Mouse (Mus musculus): Measurements from ENCODE around the gene Xrcc1.

Gene Xrcc1

DNA sequence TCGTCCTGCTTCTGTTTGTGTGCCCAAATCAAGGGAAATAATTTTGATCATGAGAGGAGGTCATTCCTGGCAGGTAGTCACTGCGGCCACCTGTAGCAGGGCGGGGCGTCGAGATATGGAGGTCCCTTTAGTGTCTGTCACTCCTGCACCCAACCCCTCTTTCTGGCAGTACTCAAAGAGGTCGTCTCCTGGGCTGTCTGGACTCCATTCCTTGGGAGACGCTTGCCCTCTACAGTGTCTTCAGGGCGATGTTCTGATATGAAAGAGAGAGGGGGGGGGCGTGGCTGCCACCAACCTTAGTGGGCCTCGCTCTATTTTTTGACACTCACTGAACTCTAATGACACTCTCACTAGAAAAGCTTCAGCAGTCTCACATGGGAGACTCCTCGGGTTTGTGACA is 16.5 kb upstream of the Xrcc1 start:
- DNase-seq (ENCODE audit: low spot score) = no peak

DNA sequence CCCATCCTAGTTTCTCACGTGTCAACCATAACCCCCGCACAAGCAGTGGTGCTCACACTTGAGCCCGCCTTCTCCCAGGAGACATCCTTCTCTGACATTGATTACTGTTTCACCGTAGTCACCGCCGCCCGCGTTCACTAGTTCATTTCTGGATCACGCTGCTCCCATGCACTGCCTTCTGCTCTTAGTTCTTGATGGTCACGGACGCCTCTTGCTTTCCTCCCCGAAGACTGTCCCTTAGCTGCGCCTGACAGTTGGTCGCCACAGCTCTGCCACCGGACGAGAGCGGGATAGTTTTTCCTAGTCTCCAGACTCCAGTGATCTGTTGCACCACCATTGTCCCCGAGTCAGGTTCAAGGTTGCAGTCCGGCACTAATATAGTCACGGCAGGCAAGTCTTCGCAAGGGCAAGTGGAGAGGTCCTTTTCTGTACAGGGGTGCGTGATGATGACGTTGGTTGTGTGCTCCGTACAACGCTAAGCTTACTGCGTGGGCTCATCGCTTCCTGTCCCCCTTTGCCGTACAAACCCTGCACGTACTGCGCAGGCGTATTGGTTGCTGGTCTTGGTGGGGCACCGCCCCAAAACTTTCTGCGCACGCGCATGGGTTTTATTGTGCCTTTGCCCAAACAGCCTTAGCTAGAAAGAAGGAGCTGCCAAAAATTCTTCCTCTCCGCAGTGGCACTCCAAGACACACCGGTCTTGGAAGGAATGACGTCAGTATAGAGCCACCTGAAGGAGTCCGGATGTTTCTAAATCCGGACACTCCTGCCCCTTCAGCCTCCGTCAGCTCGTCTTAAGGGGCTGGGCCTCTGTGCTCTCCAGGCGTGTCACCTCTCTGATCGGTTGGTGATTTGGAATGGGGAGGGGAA is 15.8 kb upstream of the Xrcc1 start, which contains the start of gene Irgq:
Gene Irgq (plus strand): TSS at position 628 of the 870 bp plus-strand sequence.
- DNase-seq (ENCODE audit: low spot score) = peak; percentile 98

GRCm38 (mm10) chr7:24531211-24531971 is 14.7 kb upstream of the Xrcc1 start:
- DNase-seq (ENCODE audit: low spot score) = no peak

- DNase-seq (ENCODE audit: low spot score) = no peak
Measured at GRCm38 (mm10) chr7:24533031-24533571, 13.0 kb upstream of the Xrcc1 start.

- no peak for DNase-seq (ENCODE audit: low spot score)
Measured at GRCm38 (mm10) chr7:24533806-24534205, 12.3 kb upstream of the Xrcc1 start.

- DNase-seq (ENCODE audit: low spot score) = no peak
Measured at GRCm38 (mm10) chr7:24534301-24534700, 11.8 kb upstream of the Xrcc1 start.

GRCm38 (mm10) chr7:24537081-24537480 is 9.0 kb upstream of the Xrcc1 start:
- DNase-seq (ENCODE audit: low spot score) = no peak

DNA sequence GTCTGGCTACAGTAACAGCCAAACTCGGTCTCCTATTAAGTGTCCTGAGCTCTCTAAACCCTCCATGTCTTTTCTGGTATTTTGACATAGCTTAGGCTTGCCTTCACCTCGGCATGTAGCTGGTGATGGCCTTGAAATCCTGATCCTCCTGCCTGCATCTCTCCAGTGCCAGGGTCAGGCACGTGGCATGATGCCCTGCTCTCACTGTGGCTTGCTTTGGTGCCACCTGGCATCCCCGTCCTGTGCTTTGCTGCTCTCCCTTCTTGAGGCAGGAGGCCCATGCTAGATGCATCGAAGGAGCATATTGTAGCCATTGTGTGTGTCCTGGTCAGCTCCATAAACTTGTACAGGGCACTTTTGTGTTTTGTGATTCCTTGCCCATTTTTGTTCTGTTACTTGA is 8.5 kb upstream of the Xrcc1 start:
- DNase-seq (ENCODE audit: low spot score) = no peak

DNA sequence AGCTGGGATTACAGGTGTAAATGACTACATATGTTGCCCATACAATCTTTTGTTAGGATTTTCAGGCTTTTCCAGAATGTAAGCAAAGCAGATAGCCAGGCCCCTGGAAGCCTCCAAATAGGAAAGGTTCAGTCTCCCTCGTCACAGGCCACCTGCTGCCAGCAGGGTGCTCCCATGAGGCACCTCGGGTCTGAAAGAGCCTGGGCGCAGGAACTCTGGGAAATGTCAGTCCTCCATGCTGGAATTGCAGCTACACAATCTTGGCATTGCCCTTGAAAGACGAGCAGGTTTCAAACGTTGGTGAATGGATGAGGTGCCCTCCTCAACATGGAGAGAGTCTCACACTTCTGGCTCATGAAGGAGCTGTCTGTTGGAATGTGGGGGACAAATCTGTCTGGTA is 7.9 kb upstream of the Xrcc1 start:
- no peak for DNase-seq (ENCODE audit: low spot score)

GRCm38 (mm10) chr7:24538701-24539100 is 7.4 kb upstream of the Xrcc1 start:
- DNase-seq (ENCODE audit: low spot score) = no peak

DNA sequence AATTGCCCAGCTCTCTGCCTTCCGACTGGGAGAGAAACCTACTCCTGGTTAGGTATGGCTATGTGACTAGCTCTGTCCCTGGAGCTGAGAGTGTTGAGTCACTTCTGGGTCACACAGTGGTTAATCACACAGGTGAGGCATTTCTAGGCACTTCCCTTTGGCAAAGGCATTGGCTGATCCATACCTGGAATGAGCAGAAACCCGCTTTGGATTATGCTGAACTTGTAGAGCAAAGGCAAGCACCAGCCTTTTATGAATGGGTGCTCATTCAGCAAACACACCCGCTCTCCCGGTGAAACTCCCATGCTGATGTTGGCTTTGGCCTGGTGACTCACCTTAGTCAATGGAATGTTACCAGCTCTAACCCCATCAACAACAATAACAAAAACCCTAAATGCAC is 6.4 kb upstream of the Xrcc1 start:
- no peak for DNase-seq (ENCODE audit: low spot score)

DNA sequence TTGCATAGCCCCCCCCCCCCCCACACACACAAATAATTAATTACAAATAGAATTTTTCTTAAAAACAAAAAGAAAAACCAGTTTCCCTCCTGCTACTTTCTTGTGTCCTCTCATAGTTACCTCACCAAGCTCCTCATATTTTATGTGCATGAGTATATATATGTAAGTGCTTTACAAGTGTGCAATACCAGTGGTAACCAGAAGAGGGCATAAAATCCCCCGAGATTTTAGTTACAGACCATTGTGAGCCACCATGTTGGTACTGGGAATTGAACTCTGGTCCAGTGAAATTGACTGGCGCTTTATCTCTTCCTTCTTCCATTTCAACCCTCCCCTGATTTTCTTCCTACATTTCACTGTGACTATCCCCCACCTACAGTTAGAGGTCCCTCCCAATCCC is 1.6 kb upstream of the Xrcc1 start:
- no peak for DNase-seq (ENCODE audit: low spot score)

GRCm38 (mm10) chr7:24546634-24547389 is 723 bp downstream of the Xrcc1 start:
- DNase-seq (ENCODE audit: low spot score) = peak; percentile 99

DNA sequence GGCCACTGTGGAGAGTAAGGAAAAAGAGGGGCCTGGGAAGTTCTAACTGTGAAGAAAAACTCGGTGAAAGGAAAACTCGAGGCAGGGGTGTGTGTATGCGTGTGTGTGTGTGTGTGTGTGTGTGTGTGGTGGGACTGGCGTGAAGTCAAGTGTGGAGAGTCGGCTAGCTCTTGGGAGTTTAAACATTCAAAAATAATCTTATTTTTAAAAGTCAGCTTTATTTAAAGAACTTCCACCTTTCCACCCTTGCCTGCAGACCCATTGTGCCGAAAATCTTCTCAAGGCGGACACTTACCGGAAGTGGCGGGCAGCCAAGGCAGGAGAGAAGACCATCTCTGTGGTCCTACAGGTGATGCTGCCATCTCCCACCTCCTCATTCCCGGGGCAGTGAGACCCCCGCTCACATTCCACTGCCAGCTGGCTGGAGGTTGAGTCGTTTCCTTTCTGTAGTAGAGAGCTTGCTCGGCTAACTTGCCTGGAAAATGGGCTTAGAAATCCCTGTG is 1.5 kb downstream of the Xrcc1 start:
- DNase-seq (ENCODE audit: low spot score) = no peak

DNA sequence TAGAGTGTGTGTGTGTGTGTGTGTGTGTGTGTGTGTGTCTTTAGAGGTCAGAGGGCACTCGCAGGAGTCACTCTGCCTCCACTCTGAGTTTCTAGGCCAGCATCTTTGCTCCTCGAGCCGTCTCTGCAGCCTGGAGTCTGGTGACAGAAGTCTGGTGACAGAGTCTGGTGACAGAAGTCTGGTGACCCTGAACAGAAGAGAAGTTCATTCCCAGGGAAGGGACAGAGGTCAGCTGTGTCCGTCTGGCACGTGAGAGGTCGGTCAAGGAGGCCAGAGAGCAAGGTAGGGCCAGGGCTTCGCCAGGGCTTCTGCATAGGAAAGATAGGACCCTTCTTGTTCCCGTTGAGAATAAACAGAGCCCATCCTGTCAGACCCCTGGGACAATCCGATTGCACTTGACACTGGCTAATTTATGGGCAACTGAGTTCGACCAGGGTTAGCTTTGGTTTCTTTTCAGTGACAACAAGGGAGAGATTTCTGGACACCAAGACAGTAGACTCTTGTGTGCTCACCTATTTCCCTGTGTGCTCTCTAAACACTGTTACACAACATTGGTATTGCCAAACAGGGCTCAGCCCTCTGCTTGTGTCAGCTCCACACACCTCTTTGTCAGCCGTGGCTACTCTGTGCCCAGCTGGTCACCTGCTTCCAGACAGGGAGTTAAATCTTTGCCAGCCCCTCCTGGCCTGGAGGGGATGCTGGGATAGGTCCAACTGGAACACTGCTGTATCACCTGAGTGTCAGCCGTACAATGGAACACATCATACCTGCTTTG is 6.1 kb downstream of the Xrcc1 start:
- no peak for DNase-seq (ENCODE audit: low spot score)

DNA sequence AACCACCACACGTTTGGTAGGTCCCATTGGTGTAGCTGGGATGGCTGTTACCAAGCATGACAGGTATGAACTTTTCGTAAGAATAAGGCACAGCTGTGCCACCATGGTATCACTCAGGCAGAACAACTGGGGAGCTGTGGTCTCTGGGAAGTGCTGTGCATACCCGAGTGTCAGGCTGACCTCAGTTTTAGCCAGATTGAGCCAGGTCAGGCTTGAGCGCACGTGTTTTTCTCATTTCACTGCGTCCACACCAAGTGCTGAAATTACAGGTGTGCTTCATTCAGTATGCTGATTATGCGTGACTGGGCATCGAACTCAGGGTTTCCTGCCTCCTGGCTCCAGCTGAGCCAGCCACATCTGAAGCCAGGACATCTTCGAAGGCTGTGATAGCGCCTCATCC is 9.7 kb downstream of the Xrcc1 start:
- no peak for DNase-seq (ENCODE audit: low spot score)

GRCm38 (mm10) chr7:24561450-24561849 is 15.4 kb downstream of the Xrcc1 start:
- no peak for DNase-seq (ENCODE audit: low spot score)

GRCm38 (mm10) chr7:24563191-24563836 is 17.2 kb downstream of the Xrcc1 start:
- no peak for DNase-seq (ENCODE audit: low spot score)

GRCm38 (mm10) chr7:24563837-24564206 is 17.7 kb downstream of the Xrcc1 start:
- DNase-seq (ENCODE audit: low spot score) = no peak

GRCm38 (mm10) chr7:24564607-24565265 is 18.6 kb downstream of the Xrcc1 start:
- DNase-seq (ENCODE audit: low spot score) = no peak
